Mouse (Mus musculus): Measurements from ENCODE around the gene Aprt. TPM values are rescaled to one million over a fixed set of nuclear protein-coding genes. Genes with fewer than 3 reads are reported as not detected.

The Aprt gene
- polyA plus RNA-seq (2011; ENCODE audit: insufficient read depth, insufficient read length, low replicate concordance, missing spikeins): 41.8 and 95.4 TPM in 2 replicates

DNA sequence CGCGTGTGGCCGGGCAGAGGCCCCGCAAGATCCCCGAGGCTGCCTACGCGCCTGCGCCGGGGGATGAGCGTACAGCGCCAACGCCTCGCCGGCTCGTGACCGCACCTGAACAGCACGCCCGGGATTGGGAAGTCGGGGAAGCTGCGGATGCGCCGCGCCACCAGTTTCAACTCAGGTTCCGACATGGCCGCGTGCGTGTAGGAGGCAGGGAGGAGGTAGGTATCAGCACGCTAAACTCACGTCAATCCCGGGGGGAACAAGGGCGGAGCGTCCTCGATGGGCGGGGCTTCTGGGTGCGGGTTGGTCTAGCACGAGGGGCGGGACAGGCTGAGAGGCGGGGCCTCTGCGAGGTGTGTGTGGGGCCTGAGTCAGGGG, at the start of gene Aprt:
Aprt (minus strand) TSS at position 262 of the 375 bp plus-strand sequence.
- Histone ChIP-seq H3K4me3 (replicated peaks; ENCODE audit: control insufficient read depth, low read depth, low read length) (peak within 1 kb of the TSS; percentile 71), H3K27ac (ENCODE audit: control insufficient read depth, insufficient read depth, low read depth, low read length, poor library complexity) (peak within 1 kb of the TSS; percentile 67), H3K4me1 (ENCODE audit: control insufficient read depth, insufficient read depth, low read length) (no peaks in the 10 kb centered on the region; the same call in 1 of the 2 replicates)
- TF ChIP-seq POLR2A (IDR thresholded peaks at IDR 0.05; ENCODE audit: borderline replicate concordance, control insufficient read depth, low read depth, low read length) (peak; percentile 71; the same call in 1 of the 2 replicates), CTCF (IDR thresholded peaks at IDR 0.05; ENCODE audit: control insufficient read depth, insufficient read depth, low read length) (no peak)
- under 1% methylated on average over 39 of the region's 39 CpGs for WGBS

DNA sequence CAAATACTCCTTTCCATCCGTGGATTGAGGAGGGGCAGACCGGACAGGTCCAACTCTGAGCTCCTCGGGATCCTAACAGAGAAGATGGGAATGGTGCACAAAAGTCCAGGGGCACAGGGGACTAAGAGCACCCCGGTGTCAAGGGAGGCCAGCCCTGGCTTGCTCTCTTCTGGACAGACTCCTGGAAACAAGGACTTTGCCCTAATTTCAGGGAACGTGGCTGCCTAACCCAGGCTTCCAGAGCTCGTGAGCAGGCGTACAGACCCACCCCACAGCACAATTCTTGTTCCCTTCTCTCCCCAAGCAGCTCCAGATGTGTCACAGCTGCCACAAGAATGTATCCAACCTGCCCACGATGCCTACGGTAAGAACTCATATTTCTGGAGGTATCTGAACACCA, 49.1 kb upstream of the Aprt start:
- no peak overlapping the region for H3K27ac ChIP-seq (ENCODE audit: control insufficient read depth, insufficient read depth, low read depth, low read length, poor library complexity)
- WGBS: 68% methylated on average over 9 of the region's 9 CpGs
- no peaks in the 10 kb centered on the region for H3K4me1 ChIP-seq (ENCODE audit: control insufficient read depth, insufficient read depth, low read length)
- no peak overlapping the region for H3K4me3 ChIP-seq (replicated peaks; ENCODE audit: control insufficient read depth, low read depth, low read length)
- TF ChIP-seq POLR2A (IDR thresholded peaks at IDR 0.05; ENCODE audit: borderline replicate concordance, control insufficient read depth, low read depth, low read length) (no peak), CTCF (IDR thresholded peaks at IDR 0.05; ENCODE audit: control insufficient read depth, insufficient read depth, low read length) (no peak)

DNA sequence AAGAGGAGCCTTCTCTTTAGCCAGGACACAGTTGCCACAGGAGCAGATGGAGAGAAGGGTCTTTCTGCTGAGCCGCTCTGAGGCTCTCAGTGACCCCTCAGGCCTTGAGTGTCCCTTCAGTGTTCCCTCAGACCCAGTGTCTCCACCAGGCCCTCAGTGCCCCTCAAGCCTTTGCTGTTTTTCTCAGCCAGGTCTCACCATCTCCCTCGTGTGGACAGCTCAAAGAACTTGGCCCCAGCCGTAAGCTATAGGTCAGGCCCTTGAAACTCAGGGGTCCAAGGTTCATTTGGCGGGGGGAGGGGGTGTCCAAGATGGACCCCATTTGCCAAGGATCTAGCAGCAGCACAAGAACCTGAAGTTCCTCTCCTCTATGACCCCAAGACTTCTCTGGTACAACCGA, 47.9 kb upstream of the Aprt start:
- WGBS: 66% methylated on average over 5 of the region's 5 CpGs
- H3K4me1 ChIP-seq (ENCODE audit: control insufficient read depth, insufficient read depth, low read length): no peaks in the 10 kb centered on the region

DNA sequence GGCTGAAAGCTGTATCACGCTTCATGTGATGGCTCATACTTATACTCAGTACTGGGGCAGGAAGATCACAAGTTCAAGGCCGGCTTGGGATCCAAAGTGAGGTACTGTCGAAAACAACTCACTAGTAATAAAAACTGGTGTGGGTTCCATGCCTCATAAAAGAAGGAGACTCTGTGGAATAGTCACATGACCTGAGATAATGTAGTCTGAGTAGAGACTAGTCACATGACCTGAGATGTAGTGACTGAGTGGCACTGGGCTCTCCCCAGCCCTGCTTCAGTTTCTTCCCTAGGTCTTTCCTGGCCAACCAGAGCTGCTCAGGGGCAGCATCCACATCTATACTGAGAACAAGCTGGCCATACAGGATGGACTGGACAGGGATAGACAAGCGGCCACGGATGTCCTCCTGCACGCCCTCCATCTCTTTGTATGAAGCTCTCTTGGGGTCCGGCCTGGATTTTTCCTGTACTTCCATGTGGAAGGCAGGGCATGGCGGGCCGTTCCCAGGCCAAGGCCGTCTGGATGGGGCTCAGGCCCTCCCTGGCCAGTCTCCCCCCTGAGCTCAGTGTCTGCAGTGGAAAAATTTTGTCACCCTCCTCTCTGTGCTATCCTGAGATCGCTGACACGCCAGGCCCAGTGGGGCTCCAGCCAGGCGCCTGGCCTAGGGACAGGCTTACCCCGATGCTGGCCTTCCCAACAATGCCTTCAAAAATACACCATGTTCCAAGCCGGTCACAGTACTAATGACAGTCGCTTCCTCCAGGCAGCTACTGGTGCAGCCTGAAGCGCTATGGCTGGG, 47.3 kb upstream of the Aprt start:
- 85% methylated on average over 17 of the region's 17 CpGs for WGBS
- TF ChIP-seq POLR2A (IDR thresholded peaks at IDR 0.05; ENCODE audit: borderline replicate concordance, control insufficient read depth, low read depth, low read length) (no peak), CTCF (IDR thresholded peaks at IDR 0.05; ENCODE audit: control insufficient read depth, insufficient read depth, low read length) (no peak)
- Histone ChIP-seq H3K4me3 (replicated peaks; ENCODE audit: control insufficient read depth, low read depth, low read length) (no peak overlapping the region), H3K27ac (ENCODE audit: control insufficient read depth, insufficient read depth, low read depth, low read length, poor library complexity) (no peak overlapping the region), H3K4me1 (ENCODE audit: control insufficient read depth, insufficient read depth, low read length) (no peaks in the 10 kb centered on the region)

More for the DNA sequence above, 47.9 kb upstream of the Aprt start:
- H3K4me3 ChIP-seq (replicated peaks; ENCODE audit: control insufficient read depth, low read depth, low read length): no peak overlapping the region
- H3K27ac ChIP-seq (ENCODE audit: control insufficient read depth, insufficient read depth, low read depth, low read length, poor library complexity): no peak overlapping the region
- TF ChIP-seq POLR2A (IDR thresholded peaks at IDR 0.05; ENCODE audit: borderline replicate concordance, control insufficient read depth, low read depth, low read length): no peak
- TF ChIP-seq CTCF (IDR thresholded peaks at IDR 0.05; ENCODE audit: control insufficient read depth, insufficient read depth, low read length): 0 out of 2 replicates have a peak, but pooled peaks have one; percentile 17

DNA sequence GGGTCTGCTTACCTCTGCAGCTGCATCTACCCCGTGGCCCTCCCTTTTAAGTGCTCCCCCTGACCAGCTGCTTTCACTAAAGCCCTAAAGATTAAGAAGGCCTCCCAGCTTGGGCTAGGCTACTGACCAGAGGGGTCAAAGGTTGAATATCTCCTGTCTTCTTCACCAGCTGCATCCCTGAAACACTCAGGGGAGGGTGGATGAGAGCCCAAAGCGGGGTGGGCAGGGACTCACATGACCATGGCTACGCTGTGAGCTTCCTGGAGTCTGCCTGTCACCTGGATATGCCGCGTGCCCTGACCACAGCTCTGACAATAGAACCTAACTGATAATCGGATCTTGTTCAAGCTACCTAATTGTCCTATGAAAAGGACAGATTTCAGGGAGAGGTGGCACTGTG, 46.0 kb upstream of the Aprt start, which contains the start of gene Pabpn1l:
Pabpn1l (minus strand) TSS at position 13 of the 400 bp plus-strand sequence.
- TF ChIP-seq CTCF (IDR thresholded peaks at IDR 0.05; ENCODE audit: control insufficient read depth, insufficient read depth, low read length): no peak
- TF ChIP-seq POLR2A (IDR thresholded peaks at IDR 0.05; ENCODE audit: borderline replicate concordance, control insufficient read depth, low read depth, low read length): no peak
- H3K4me3 ChIP-seq (replicated peaks; ENCODE audit: control insufficient read depth, low read depth, low read length): no peak within 1 kb of the TSS
- no peaks in the 10 kb centered on the region; the same call in 1 of the 2 replicates for H3K4me1 ChIP-seq (ENCODE audit: control insufficient read depth, insufficient read depth, low read length)
- no peak within 1 kb of the TSS for H3K27ac ChIP-seq (ENCODE audit: control insufficient read depth, insufficient read depth, low read depth, low read length, poor library complexity)
- 69% methylated on average over 6 of the region's 6 CpGs for WGBS

DNA sequence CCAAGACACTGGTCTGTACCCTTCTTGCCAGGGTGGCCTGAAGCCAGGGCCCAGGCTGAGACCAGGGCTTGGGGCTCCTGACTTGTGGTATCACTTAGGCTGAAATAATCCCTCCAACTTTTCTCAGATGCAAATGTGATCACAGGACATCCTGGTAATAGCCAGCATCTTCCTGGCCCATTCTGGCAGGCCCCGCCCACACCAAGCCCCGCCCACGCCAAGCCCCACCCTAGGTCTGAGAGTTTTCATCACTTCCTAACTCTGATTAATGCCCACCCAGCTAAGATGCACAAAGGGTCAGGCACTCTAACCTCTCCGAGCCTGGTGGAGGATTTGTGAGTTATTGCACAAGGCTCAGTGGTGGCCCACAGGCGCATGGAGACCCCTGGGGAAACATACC, 43.7 kb upstream of the Aprt start:
- H3K27ac ChIP-seq (ENCODE audit: control insufficient read depth, insufficient read depth, low read depth, low read length, poor library complexity): no peak overlapping the region
- 38% methylated on average over 5 of the region's 5 CpGs for WGBS

DNA sequence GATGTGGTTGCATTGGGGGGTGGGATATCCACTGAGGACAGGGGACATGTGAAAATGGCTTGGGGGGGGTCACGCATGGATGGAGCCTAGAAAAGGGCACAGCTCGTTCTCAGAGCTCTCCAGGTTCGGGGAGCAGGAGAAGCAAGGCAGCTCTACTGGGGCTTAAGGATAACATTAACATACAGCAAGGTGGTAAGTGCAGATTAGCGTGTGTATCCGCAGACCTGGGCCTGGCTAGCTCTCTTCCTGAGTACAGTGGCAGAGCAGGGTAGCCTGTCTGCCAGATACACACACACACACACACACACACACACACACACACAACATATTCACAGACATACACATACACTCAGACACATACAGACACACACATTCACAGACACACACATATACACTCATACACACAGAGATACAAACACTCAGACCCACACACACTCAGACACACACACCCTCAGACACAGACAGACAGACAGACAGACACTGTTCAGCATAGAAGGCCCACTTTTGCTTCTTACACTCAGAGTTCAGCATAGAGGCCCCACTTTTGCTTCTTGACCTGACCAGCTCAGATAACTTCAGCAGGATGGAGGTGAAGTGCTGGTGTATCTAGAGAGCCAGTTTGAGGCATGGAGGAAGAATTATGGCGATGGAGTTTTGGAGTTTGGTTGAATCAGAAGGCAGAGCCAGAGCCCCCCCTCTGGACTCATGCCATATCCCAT, 42.1 kb upstream of the Aprt start:
- TF ChIP-seq POLR2A (IDR thresholded peaks at IDR 0.05; ENCODE audit: borderline replicate concordance, control insufficient read depth, low read depth, low read length) (no peak), CTCF (IDR thresholded peaks at IDR 0.05; ENCODE audit: control insufficient read depth, insufficient read depth, low read length) (no peak)
- H3K27ac ChIP-seq (ENCODE audit: control insufficient read depth, insufficient read depth, low read depth, low read length, poor library complexity): peak overlapping the region; percentile 2; the same call in 1 of the 2 replicates
- H3K4me1 ChIP-seq (ENCODE audit: control insufficient read depth, insufficient read depth, low read length): no peaks in the 10 kb centered on the region; the same call in 1 of the 2 replicates
- no peak overlapping the region for H3K4me3 ChIP-seq (replicated peaks; ENCODE audit: control insufficient read depth, low read depth, low read length)
- WGBS: 65% methylated on average over 6 of the region's 6 CpGs

More for the DNA sequence above, 43.7 kb upstream of the Aprt start:
- TF ChIP-seq POLR2A (IDR thresholded peaks at IDR 0.05; ENCODE audit: borderline replicate concordance, control insufficient read depth, low read depth, low read length) (no peak), CTCF (IDR thresholded peaks at IDR 0.05; ENCODE audit: control insufficient read depth, insufficient read depth, low read length) (no peak)
- H3K4me3 ChIP-seq (replicated peaks; ENCODE audit: control insufficient read depth, low read depth, low read length): no peak overlapping the region
- H3K4me1 ChIP-seq (ENCODE audit: control insufficient read depth, insufficient read depth, low read length): no peaks in the 10 kb centered on the region; the same call in 1 of the 2 replicates
